Mouse (Mus musculus): Measurements from ENCODE around the gene Cnn2. TPM values are rescaled to one million over a fixed set of nuclear protein-coding genes. Genes with fewer than 3 reads are reported as not detected.

Gene Cnn2
- total RNA-seq, 1 experiment, result 159 TPM

GRCm38 (mm10) chr10:79989870-79990269, 1.5 kb downstream of the Cnn2 start:
- in situ Hi-C loops (cut with MboI; ENCODE audit: low sequenced_read_pairs in 2 of 2, unreplicated experiment in 2 of 2), result loop anchor here in 1 of 2 experiments (25.0 kb wide), 1 partner anchor 122 kb away; the partner anchor contains the start of genes Sbno2 and Stk11
- TF ChIP-seq MAFK (IDR thresholded peaks at IDR 0.05; ENCODE audit: insufficient read depth, low read depth, low read length) (no peak), ZC3H11A (IDR thresholded peaks at IDR 0.05; ENCODE audit: borderline replicate concordance, low read depth, low read length) (no peak), HCFC1 (IDR thresholded peaks at IDR 0.05; ENCODE audit: borderline replicate concordance, insufficient read depth, low read length) (no peak), ZNF384 (IDR thresholded peaks at IDR 0.05; ENCODE audit: low read depth, low read length) (no peak), CHD2 (IDR thresholded peaks at IDR 0.05; ENCODE audit: low read depth, low read length) (no peak)
- Histone ChIP-seq H3K4me3 (ENCODE audit: insufficient read depth in 1 of 2, low read depth in 1 of 2, low read length in 2 of 2, poor library complexity in 1 of 2, severe bottlenecking in 1 of 2) (no peak overlapping the region), H3K9ac (ENCODE audit: insufficient read depth, low read depth, low read length, poor library complexity, severe bottlenecking) (no peak overlapping the region; the same call in 1 of the 2 replicates), H3K36me3 (ENCODE audit: control insufficient read depth, insufficient read depth, low read length, poor library complexity, severe bottlenecking) (peaks cover 14% of the 10 kb centered on the region; the same call in 1 of the 2 replicates), H3K4me1 (ENCODE audit: control insufficient read depth in 2 of 2, insufficient read depth in 2 of 2, low read length in 2 of 2, poor library complexity in 1 of 2) (peaks cover 6 to 16% of the 10 kb centered on the region in 2 experiments), H3K27ac (ENCODE audit: insufficient read depth, low read depth, low read length, poor library complexity, severe bottlenecking) (no peak overlapping the region), H3K9me3 (ENCODE audit: control insufficient read depth, insufficient read depth, low read depth, low read length) (no peaks in the 10 kb centered on the region)
- DNase-seq (ENCODE audit: low read depth, low spot score), result no peak

GRCm38 (mm10) chr10:79991099-79991498, 2.7 kb downstream of the Cnn2 start:
- H3K4me3 ChIP-seq (ENCODE audit: insufficient read depth in 1 of 2, low read depth in 1 of 2, low read length in 2 of 2, poor library complexity in 1 of 2, severe bottlenecking in 1 of 2), result no peak overlapping the region

DNA sequence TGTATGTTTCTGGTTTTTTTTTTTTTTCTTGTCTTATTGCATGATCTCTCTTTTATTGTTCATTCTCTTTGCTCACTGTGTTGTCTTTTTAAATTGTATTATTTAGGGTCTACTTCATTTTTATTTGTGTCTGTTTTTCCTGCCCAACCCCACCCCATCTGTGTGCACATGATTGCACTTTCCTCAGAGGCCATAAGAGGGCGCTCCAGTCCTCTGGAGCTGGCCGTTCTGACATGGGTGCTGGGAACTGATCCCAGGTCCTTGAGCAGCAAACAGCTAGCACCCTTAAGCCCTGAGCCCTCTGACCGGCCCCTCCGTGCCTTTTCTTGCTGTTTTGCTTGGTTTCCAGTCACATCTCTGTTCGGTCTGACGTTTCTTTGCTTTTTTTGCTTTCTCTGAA, 3.2 kb downstream of the Cnn2 start:
- Histone ChIP-seq H3K9ac (ENCODE audit: insufficient read depth, low read depth, low read length, poor library complexity, severe bottlenecking) (no peak overlapping the region), H3K27ac (ENCODE audit: insufficient read depth, low read depth, low read length, poor library complexity, severe bottlenecking) (no peak overlapping the region), H3K9me3 (ENCODE audit: control insufficient read depth, insufficient read depth, low read depth, low read length) (no peaks in the 10 kb centered on the region), H3K36me3 (ENCODE audit: control insufficient read depth, insufficient read depth, low read length, poor library complexity, severe bottlenecking) (peaks cover 14% of the 10 kb centered on the region; the same call in 1 of the 2 replicates), H3K4me3 (ENCODE audit: insufficient read depth in 1 of 2, low read depth in 1 of 2, low read length in 2 of 2, poor library complexity in 1 of 2, severe bottlenecking in 1 of 2) (no peak overlapping the region), H3K4me1 (ENCODE audit: control insufficient read depth in 2 of 2, insufficient read depth in 2 of 2, low read length in 2 of 2, poor library complexity in 1 of 2) (peaks cover 6 to 14% of the 10 kb centered on the region in 2 experiments)
- TF ChIP-seq MAFK (IDR thresholded peaks at IDR 0.05; ENCODE audit: insufficient read depth, low read depth, low read length) (no peak), CHD2 (IDR thresholded peaks at IDR 0.05; ENCODE audit: low read depth, low read length) (no peak), ZNF384 (IDR thresholded peaks at IDR 0.05; ENCODE audit: low read depth, low read length) (0 out of 2 replicates have a peak, but pooled peaks have one; percentile 14), ZC3H11A (IDR thresholded peaks at IDR 0.05; ENCODE audit: borderline replicate concordance, low read depth, low read length) (0 out of 2 replicates have a peak, but pooled peaks have one; percentile 14)
- DNase-seq (ENCODE audit: low read depth, low spot score), result no peak
- in situ Hi-C loops (cut with MboI; ENCODE audit: low sequenced_read_pairs in 2 of 2, unreplicated experiment in 2 of 2), result loop anchor here in 1 of 2 experiments (25.0 kb wide), 1 partner anchor 121 kb away; the partner anchor contains the start of genes Sbno2 and Stk11

More at GRCm38 (mm10) chr10:79991099-79991498, 2.7 kb downstream of the Cnn2 start:
- in situ Hi-C loops (cut with MboI; ENCODE audit: low sequenced_read_pairs in 2 of 2, unreplicated experiment in 2 of 2), result loop anchor here in 1 of 2 experiments (25.0 kb wide), 1 partner anchor 121 kb away; the partner anchor contains the start of genes Sbno2 and Stk11
- Histone ChIP-seq H3K4me1 (ENCODE audit: control insufficient read depth in 2 of 2, insufficient read depth in 2 of 2, low read length in 2 of 2, poor library complexity in 1 of 2) (peaks cover 6 to 16% of the 10 kb centered on the region in 2 experiments), H3K9ac (ENCODE audit: insufficient read depth, low read depth, low read length, poor library complexity, severe bottlenecking) (no peak overlapping the region), H3K27ac (ENCODE audit: insufficient read depth, low read depth, low read length, poor library complexity, severe bottlenecking) (no peak overlapping the region), H3K9me3 (ENCODE audit: control insufficient read depth, insufficient read depth, low read depth, low read length) (no peaks in the 10 kb centered on the region), H3K36me3 (ENCODE audit: control insufficient read depth, insufficient read depth, low read length, poor library complexity, severe bottlenecking) (peaks cover 14% of the 10 kb centered on the region; the same call in 1 of the 2 replicates)
- no peak for DNase-seq (ENCODE audit: low read depth, low spot score)
- TF ChIP-seq ZNF384 (IDR thresholded peaks at IDR 0.05; ENCODE audit: low read depth, low read length), result no peak
- TF ChIP-seq HCFC1 (IDR thresholded peaks at IDR 0.05; ENCODE audit: borderline replicate concordance, insufficient read depth, low read length), result no peak
- no peak for TF ChIP-seq CHD2 (IDR thresholded peaks at IDR 0.05; ENCODE audit: low read depth, low read length)
- TF ChIP-seq MAFK (IDR thresholded peaks at IDR 0.05; ENCODE audit: insufficient read depth, low read depth, low read length), result no peak
- no peak for TF ChIP-seq ZC3H11A (IDR thresholded peaks at IDR 0.05; ENCODE audit: borderline replicate concordance, low read depth, low read length)

DNA sequence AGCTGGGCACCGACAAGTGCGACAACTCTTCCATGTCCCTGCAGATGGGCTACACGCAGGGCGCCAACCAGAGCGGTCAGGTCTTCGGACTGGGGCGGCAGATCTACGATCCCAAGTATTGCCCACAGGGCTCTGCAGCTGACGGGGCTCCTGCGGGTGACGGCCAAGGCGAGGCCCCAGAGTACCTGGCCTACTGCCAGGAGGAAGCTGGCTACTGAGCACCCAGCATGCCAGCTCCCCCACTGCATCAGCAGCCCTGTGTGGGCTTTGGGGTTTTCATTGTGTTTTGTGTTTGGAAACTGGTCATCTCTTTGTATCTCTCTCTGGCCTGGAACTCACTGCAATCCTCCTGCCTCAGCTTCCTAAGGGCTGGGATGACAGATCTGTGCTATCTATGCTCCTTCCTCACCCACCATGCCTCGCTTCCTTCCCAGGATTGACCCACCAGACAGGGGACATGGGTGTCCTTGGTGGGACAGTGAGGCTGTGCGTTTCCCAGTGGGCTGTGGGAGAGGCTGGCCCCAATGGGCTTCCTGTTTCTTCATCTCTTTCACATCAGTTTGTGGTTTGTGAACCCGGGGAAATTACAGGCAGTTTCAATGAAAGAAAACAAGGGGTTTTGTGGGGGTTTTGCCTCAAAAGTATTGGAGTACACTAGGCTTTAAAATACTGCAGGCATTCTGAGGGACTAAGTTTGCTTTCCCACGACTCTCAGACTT, 6.2 kb downstream of the Cnn2 start:
- no peak overlapping the region for H3K27ac ChIP-seq (ENCODE audit: insufficient read depth, low read depth, low read length, poor library complexity, severe bottlenecking)
- peaks cover 0 to 13% of the 10 kb centered on the region in 2 experiments; a peak in 1 of 4 replicates for H3K4me1 ChIP-seq (ENCODE audit: control insufficient read depth in 2 of 2, insufficient read depth in 2 of 2, low read length in 2 of 2, poor library complexity in 1 of 2)
- no peak overlapping the region for H3K9ac ChIP-seq (ENCODE audit: insufficient read depth, low read depth, low read length, poor library complexity, severe bottlenecking)
- TF ChIP-seq MAFK (IDR thresholded peaks at IDR 0.05; ENCODE audit: insufficient read depth, low read depth, low read length) (no peak), CHD2 (IDR thresholded peaks at IDR 0.05; ENCODE audit: low read depth, low read length) (no peak), ZNF384 (IDR thresholded peaks at IDR 0.05; ENCODE audit: low read depth, low read length) (no peak), ZC3H11A (IDR thresholded peaks at IDR 0.05; ENCODE audit: borderline replicate concordance, low read depth, low read length) (no peak), HCFC1 (IDR thresholded peaks at IDR 0.05; ENCODE audit: borderline replicate concordance, insufficient read depth, low read length) (no peak)
- no peaks in the 10 kb centered on the region for H3K9me3 ChIP-seq (ENCODE audit: control insufficient read depth, insufficient read depth, low read depth, low read length)
- in situ Hi-C loops (cut with MboI; ENCODE audit: low sequenced_read_pairs in 2 of 2, unreplicated experiment in 2 of 2), result loop anchor here in 1 of 2 experiments (25.0 kb wide), 1 partner anchor 118 kb away; the partner anchor contains the start of genes Sbno2 and Stk11
- DNase-seq (ENCODE audit: low read depth, low spot score), result no peak
- H3K36me3 ChIP-seq (ENCODE audit: control insufficient read depth, insufficient read depth, low read length, poor library complexity, severe bottlenecking), result peaks cover 14% of the 10 kb centered on the region; the same call in 1 of the 2 replicates
- no peak overlapping the region for H3K4me3 ChIP-seq (ENCODE audit: insufficient read depth in 1 of 2, low read depth in 1 of 2, low read length in 2 of 2, poor library complexity in 1 of 2, severe bottlenecking in 1 of 2)

Data from ES-E14 (cell line).